Mouse (Mus musculus) hindbrain, embryonic 16.5 days (tissue): ENCODE data around the gene Zfp384. TPM values are rescaled to one million over a fixed set of nuclear protein-coding genes. Genes with fewer than 3 reads are reported as not detected.

Experiments
- ATAC-seq: fragments of 200-750 bp; cut with Nextera tagmentation; 2 replicates; pipeline ENCODE4 v1.8.0; 2017; ENCODE audit warnings: moderate TSS enrichment, moderate library complexity
- H3K27ac ChIP-seq: fragments of 300-500 bp; sonication (generic); 2 replicates; pipeline ENCODE4 v1.5.1; 2014; ENCODE audit warnings: low read depth, mild to moderate bottlenecking, control low read depth, low read length, moderate library complexity
- H3K27me3 ChIP-seq: fragments of 300-500 bp; sonication (generic); replicated peaks from 2 replicates; pipeline ENCODE4 v1.6.1; 2014; ENCODE audit warnings: low read length; ENCODE audit not compliant: control insufficient read depth, insufficient read depth
- H3K36me3 ChIP-seq: fragments of 300-500 bp; sonication (generic); 2 replicates; pipeline ENCODE4 v1.6.1; 2014; ENCODE audit warnings: mild to moderate bottlenecking, low read length, moderate library complexity, mixed read lengths; ENCODE audit not compliant: control insufficient read depth, insufficient read depth
- H3K4me1 ChIP-seq: fragments of 300-500 bp; sonication (generic); 2 replicates; pipeline ENCODE4 v1.6.1; 2014; ENCODE audit warnings: low read depth, low read length; ENCODE audit not compliant: control insufficient read depth, insufficient read depth
- H3K4me2 ChIP-seq: fragments of 300-500 bp; sonication (generic); 2 replicates; pipeline ENCODE4 v1.6.1; 2014; ENCODE audit warnings: mild to moderate bottlenecking, low read length, control low read depth, moderate library complexity
- H3K4me3 ChIP-seq: fragments of 300-500 bp; sonication (generic); 2 replicates; pipeline ENCODE4 v1.5.1; 2014; ENCODE audit warnings: mild to moderate bottlenecking, low read length, control low read depth, moderate library complexity
- H3K9ac ChIP-seq: fragments of 300-500 bp; sonication (generic); 2 replicates; pipeline ENCODE4 v1.6.1; 2014; ENCODE audit warnings: low read depth, mild to moderate bottlenecking, control low read depth, low read length, moderate library complexity
- H3K9me3 ChIP-seq: fragments of 300-500 bp; sonication (generic); 2 replicates; pipeline ENCODE4 v1.6.1; 2014; ENCODE audit warnings: mild to moderate bottlenecking, low read length, moderate library complexity; ENCODE audit not compliant: control insufficient read depth
- WGBS: fragments of 180-500 bp; shearing (Covaris S2); extraction: QIAGEN DNeasy Blood & Tissue Kit; methylation state at CpG from one replicate; pipeline ENCODE4 v1.1.7; 2014; 5-methylcytosine and 5-hydroxymethylcytosine counted together
- polyA plus RNA-seq: library from polyadenylated mRNA; unstranded; fragments of >200 nt; fragmentation: Nextera tagmentation; extraction: Ambion mirVana; gene quantifications from 2 replicates; pipeline ENCODE4 v1.2.1, GENCODE M21; 2015

Gene Zfp384
- polyA plus RNA-seq, 1 experiment from 2014 or later = 15.2 TPM

DNA sequence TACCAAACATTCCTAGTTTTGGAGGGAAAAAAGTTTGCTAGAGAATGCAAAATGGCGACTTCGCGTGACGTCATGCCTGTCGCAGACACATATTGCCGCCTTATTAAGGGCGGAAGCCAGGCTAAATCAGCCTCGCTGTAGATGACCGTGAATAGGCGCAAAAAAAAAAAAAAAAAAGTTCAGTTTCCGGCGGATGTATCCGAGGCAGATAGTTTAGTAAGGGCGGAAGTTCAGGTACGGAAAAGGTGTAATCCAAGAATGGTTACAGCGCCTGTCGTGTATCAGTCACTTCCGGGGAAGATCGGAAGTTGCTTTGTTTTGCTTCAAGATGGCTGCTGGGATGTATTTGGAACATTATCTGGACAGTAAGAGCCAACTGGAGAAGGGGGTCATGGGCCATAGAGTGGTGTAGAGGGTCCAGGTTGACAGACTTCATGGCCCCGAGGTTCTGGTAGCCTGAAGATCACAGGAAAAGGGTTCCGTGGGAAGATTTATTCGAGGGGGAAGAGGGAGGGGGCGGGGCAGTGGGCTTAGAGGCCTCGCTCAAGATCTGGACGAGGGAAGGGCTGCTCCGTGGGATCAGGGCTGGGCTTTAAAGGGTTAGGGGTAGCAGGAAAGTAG lies 30.7 kb downstream of the Zfp384 start, which contains the start of gene Ing4:
Gene Ing4 (plus strand): TSS at position 228 of the 621 bp plus-strand sequence.
- peak within 1 kb of the TSS; percentile 66 for H3K4me3 ChIP-seq
- WGBS = under 1% methylated on average over 26 of the region's 26 CpGs
- peak; percentile 98 for ATAC-seq

DNA sequence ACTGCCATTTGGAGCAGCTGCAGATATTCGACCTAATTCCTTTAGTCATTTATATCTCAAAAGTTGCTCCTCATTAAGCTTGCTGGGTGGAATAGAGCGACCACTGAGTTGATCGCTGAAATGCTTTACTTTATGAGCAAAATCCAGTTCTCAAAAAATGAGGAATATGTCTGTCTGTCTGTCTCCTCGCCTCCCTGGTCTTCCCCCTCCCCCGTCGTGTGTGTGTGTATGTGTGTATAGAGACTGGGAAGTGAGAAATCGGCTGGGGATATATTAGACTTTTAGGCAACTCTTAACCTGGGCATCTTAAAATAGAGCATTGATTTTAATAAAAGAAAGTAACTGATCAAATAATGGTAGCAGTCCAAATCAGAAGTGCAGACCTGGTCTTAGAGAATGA lies 31.3 kb downstream of the Zfp384 start:
- Histone ChIP-seq H3K4me3 (peak overlapping the region; percentile 66), H3K27me3 (no peaks in the 10 kb centered on the region), H3K4me2 (peak overlapping the region; percentile 70), H3K27ac (peak overlapping the region; percentile 78), H3K36me3 (peaks cover 24% of the 10 kb centered on the region), H3K9ac (peak overlapping the region; percentile 74), H3K4me1 (peaks cover 2% of the 10 kb centered on the region; the same call in 1 of the 2 replicates), H3K9me3 (no peaks in the 10 kb centered on the region)
- 20% methylated on average over 7 of the region's 7 CpGs for WGBS
- no peak for ATAC-seq

More for the DNA sequence above, 30.7 kb downstream of the Zfp384 start, which contains the start of gene Ing4:
- Histone ChIP-seq H3K9ac (peak within 1 kb of the TSS; percentile 74), H3K4me2 (peak within 1 kb of the TSS; percentile 70), H3K36me3 (peaks cover 24% of the 10 kb centered on the region), H3K4me1 (peaks cover 2% of the 10 kb centered on the region; the same call in 1 of the 2 replicates), H3K27me3 (no peaks in the 10 kb centered on the region), H3K27ac (peak within 1 kb of the TSS; percentile 78), H3K9me3 (no peaks in the 10 kb centered on the region)

DNA sequence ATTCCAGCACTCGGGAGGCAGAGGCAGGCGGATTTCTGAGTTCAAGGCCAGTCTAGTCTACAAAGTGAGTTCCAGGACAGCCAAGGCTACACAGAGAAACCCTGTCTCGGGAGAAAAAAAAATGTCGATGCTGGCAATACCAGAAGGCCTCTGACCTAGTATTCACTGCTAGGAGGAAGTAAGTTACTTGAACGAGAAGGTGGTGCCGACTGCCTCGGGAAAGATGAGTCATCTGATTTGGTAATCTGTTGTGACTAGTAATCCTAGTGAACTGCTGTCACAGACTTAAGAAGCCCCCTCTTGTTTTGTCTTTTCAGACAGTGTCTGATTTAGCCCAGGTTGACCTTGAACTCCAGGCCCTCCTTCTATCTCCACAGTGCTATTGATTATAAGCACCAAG lies 32.1 kb downstream of the Zfp384 start:
- 94% methylated on average over 7 of the region's 7 CpGs for WGBS
- Histone ChIP-seq H3K36me3 (peaks cover 20% of the 10 kb centered on the region), H3K4me1 (peaks cover 2% of the 10 kb centered on the region; the same call in 1 of the 2 replicates), H3K27me3 (no peaks in the 10 kb centered on the region), H3K9ac (no peak overlapping the region), H3K27ac (no peak overlapping the region), H3K4me3 (no peak overlapping the region), H3K4me2 (no peak overlapping the region), H3K9me3 (no peaks in the 10 kb centered on the region)
- no peak for ATAC-seq

DNA sequence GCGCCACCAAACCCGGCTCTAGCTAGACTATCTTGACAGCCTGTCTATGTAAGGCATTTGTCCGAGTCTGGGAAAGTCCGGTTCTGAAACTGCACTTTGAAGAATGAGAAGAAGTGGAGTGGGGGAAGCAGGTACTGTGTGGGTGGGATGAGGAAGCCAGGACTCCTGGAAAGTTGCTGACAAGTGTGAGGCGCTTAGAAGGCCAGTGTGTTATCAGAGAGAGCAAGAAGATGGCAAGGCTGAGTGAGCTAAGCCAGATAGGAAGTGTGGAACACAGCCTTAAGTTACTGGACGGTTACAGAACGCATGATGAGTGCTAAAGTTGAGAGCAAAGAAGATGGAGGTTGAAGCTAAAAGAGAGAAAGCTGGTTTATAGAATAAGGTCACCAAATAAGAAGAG lies 33.1 kb downstream of the Zfp384 start:
- Histone ChIP-seq H3K9me3 (no peaks in the 10 kb centered on the region), H3K4me2 (no peak overlapping the region), H3K27me3 (no peaks in the 10 kb centered on the region), H3K4me1 (peaks cover 2% of the 10 kb centered on the region; the same call in 1 of the 2 replicates), H3K36me3 (peaks cover 17% of the 10 kb centered on the region), H3K9ac (no peak overlapping the region), H3K27ac (no peak overlapping the region), H3K4me3 (no peak overlapping the region)
- 96% methylated on average over 7 of the region's 7 CpGs for WGBS
- ATAC-seq = no peak

DNA sequence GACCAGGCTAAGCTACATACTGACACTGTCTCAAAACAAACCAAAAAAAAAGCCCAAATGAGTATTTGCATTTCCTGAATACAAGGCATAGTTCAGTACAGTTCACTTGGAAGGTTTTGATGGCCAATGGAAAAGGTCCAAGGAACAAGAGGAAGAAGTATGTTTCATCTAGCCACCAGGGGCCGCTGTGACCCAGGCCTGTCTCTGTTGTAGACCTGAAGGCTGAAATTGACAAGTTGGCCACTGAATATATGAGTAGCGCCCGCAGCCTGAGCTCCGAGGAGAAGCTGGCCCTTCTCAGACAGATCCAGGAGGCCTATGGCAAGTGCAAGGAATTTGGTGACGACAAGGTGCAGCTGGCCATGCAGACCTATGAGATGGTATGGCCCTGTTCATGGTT lies 37.7 kb downstream of the Zfp384 start:
- 18% methylated on average over 5 of the region's 5 CpGs for WGBS
- H3K36me3 ChIP-seq = peaks cover 23% of the 10 kb centered on the region
- ATAC-seq = peak; percentile 53
- no peaks in the 10 kb centered on the region for H3K27me3 ChIP-seq
- H3K4me2 ChIP-seq = no peak overlapping the region
- no peaks in the 10 kb centered on the region for H3K4me1 ChIP-seq
- H3K27ac ChIP-seq = no peak overlapping the region
- H3K4me3 ChIP-seq = no peak overlapping the region
- 0 out of 2 replicates have a peak overlapping the region, but pooled peaks have one; percentile 2 for H3K9ac ChIP-seq
- no peaks in the 10 kb centered on the region for H3K9me3 ChIP-seq

DNA sequence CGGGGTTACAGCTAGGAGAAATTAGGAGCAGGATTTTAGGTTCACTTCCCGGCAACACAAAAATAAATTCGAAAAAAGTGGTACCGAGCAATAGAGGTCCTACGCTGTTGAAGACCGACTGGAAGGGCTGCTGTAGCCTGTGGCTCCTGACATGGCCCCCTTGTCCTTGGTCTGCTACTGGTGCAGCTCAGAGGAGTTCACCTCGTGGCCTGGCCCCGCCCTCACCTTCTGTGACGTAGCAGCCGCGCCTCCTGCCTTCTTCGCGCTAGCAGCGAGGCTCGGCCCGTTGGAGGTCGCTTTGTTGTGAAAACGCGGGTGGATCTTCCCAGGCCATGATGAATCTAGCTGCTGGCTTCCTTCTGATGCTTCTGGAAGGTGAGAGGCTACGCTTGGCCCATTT lies 40.7 kb downstream of the Zfp384 start, which contains the start of gene Acrbp:
Gene Acrbp (plus strand): TSS at position 12 of the 400 bp plus-strand sequence.
- no peak for ATAC-seq
- H3K4me1 ChIP-seq = no peaks in the 10 kb centered on the region
- no peak within 1 kb of the TSS for H3K4me2 ChIP-seq
- no peak within 1 kb of the TSS for H3K27ac ChIP-seq
- peak within 1 kb of the TSS; percentile 23; the same call in 1 of the 2 replicates for H3K9ac ChIP-seq
- H3K27me3 ChIP-seq = no peaks in the 10 kb centered on the region
- H3K36me3 ChIP-seq = peaks cover 31% of the 10 kb centered on the region
- 36% methylated on average over 20 of the region's 20 CpGs for WGBS
- no peak within 1 kb of the TSS for H3K4me3 ChIP-seq
- no peaks in the 10 kb centered on the region for H3K9me3 ChIP-seq

DNA sequence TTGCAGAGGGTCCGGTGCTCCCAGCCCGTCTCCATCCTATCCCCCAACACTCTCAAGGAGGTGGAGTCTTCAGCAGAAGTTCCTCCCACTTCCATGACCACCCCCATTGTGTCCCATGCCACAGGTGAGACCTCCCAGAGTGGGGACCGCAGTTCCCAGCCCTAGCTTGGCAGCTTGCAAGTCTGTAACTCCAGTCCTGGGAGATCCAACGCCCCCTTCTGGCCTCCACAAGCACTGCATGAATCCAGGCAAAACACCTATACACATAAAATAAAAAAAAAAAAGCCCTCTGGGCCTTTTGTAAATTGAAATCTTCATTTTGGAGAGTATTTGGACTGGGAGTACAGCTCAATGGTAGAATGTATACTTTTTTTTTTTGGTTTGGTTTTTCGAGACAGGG lies 42.3 kb downstream of the Zfp384 start:
- no peaks in the 10 kb centered on the region for H3K4me1 ChIP-seq
- H3K9ac ChIP-seq = no peak overlapping the region
- H3K27me3 ChIP-seq = no peaks in the 10 kb centered on the region
- no peak for ATAC-seq
- WGBS = 69% methylated on average over 5 of the region's 5 CpGs
- no peak overlapping the region for H3K27ac ChIP-seq
- H3K4me2 ChIP-seq = no peak overlapping the region
- no peaks in the 10 kb centered on the region for H3K9me3 ChIP-seq
- H3K4me3 ChIP-seq = no peak overlapping the region
- H3K36me3 ChIP-seq = peaks cover 26% of the 10 kb centered on the region

DNA sequence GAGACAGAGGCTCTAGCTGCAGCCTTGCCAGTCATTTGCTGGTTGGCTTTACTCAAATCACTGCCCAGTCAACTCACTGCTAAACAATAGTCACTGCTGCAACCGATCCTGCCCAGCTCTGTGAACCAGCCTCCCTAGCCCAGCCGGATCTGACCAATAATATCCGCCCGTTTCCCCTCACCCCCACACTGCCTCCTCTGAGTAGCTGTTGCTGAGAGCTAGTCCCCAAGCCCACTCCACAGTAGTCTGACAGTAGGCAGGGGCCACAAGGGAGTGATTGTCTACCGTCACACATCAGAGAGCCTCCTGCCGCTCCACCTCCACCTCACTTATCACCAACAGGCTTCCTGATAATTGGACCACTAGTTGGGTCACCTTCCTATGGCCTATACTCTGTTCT lies 52.5 kb downstream of the Zfp384 start:
- no peaks in the 10 kb centered on the region for H3K9me3 ChIP-seq
- ATAC-seq = 0 out of 2 replicates have a peak, but pooled peaks have one; percentile 43
- 32% methylated on average over 6 of the region's 6 CpGs for WGBS
- no peak overlapping the region for H3K9ac ChIP-seq
- H3K4me1 ChIP-seq = no peaks in the 10 kb centered on the region
- H3K27me3 ChIP-seq = no peaks in the 10 kb centered on the region
- no peaks in the 10 kb centered on the region for H3K36me3 ChIP-seq
- H3K4me3 ChIP-seq = no peak overlapping the region
- H3K27ac ChIP-seq = no peak overlapping the region
- no peak overlapping the region for H3K4me2 ChIP-seq

DNA sequence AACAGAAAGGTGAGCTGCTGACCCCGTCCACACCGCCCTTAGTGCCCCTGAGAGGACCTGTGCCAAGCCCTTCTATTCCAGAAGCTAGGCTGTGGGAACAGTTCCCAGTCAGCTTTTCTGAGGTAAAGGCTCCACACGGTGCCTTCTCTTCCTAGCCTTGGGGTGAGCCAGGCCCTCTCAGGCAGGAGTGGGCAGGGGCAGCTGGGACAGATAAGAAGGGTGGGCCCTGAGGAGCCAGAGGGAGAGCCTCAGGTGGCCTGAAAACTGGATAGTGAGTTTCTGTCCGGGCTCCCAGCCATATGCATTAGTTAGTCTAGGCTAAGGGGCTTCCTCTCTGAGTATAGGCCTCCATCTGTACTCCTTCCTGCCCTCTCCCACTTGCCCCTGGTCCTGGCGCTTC lies 53.6 kb downstream of the Zfp384 start:
- H3K4me1 ChIP-seq = no peaks in the 10 kb centered on the region
- H3K27ac ChIP-seq = no peak overlapping the region
- 77% methylated on average over 5 of the region's 5 CpGs for WGBS
- no peaks in the 10 kb centered on the region for H3K27me3 ChIP-seq
- no peak for ATAC-seq
- no peak overlapping the region for H3K9ac ChIP-seq
- no peak overlapping the region for H3K4me3 ChIP-seq
- H3K36me3 ChIP-seq = no peaks in the 10 kb centered on the region
- no peaks in the 10 kb centered on the region for H3K9me3 ChIP-seq
- H3K4me2 ChIP-seq = no peak overlapping the region
